Mouse (Mus musculus) neural tube, embryonic 14.5 days (tissue): Measurements from ENCODE around the gene Glo1. TPM values are rescaled to one million over a fixed set of nuclear protein-coding genes. Genes with fewer than 3 reads are reported as not detected.
A peak's percentile ranks its signal among the peaks of the same experiment; 100 is the strongest.

Experiments
- ATAC-seq: fragments of 200-750 bp; cut with Nextera tagmentation; 2 replicates; pipeline ENCODE4 v1.8.0; 2017; ENCODE audit warnings: low read depth, mild to moderate bottlenecking, moderate TSS enrichment, moderate library complexity
- H3K27ac ChIP-seq: fragments of 300-500 bp; sonication (generic); 2 replicates; pipeline ENCODE4 v1.5.1; 2014; ENCODE audit warnings: low read depth, mild to moderate bottlenecking, control low read depth, low read length, moderate library complexity, mixed read lengths
- H3K27me3 ChIP-seq: fragments of 300-500 bp; sonication (generic); 2 replicates; pipeline ENCODE4 v1.6.1; 2014; ENCODE audit warnings: low read length; ENCODE audit not compliant: control insufficient read depth, insufficient read depth
- H3K36me3 ChIP-seq: fragments of 300-500 bp; sonication (generic); 2 replicates; pipeline ENCODE4 v1.6.1; 2014; ENCODE audit warnings: low read length, mixed read lengths; ENCODE audit not compliant: control insufficient read depth, insufficient read depth
- H3K4me1 ChIP-seq: fragments of 300-500 bp; sonication (generic); 2 replicates; pipeline ENCODE4 v1.6.1; 2014; ENCODE audit warnings: low read length; ENCODE audit not compliant: control insufficient read depth, insufficient read depth
- H3K4me2 ChIP-seq: fragments of 300-500 bp; sonication (generic); 2 replicates; pipeline ENCODE4 v1.6.1; 2014; ENCODE audit warnings: mild to moderate bottlenecking, low read depth, low read length, control low read depth
- H3K4me3 ChIP-seq: fragments of 300-500 bp; sonication (generic); 2 replicates; pipeline ENCODE4 v1.5.1; 2014; ENCODE audit warnings: low read depth, low read length, control low read depth, mixed read lengths
- H3K9ac ChIP-seq: fragments of 300-500 bp; sonication (generic); replicated peaks from 2 replicates; pipeline ENCODE4 v1.6.1; 2014; ENCODE audit warnings: low read depth, mild to moderate bottlenecking, control low read depth, low read length, mixed read lengths
- H3K9me3 ChIP-seq: fragments of 300-500 bp; sonication (generic); 2 replicates; pipeline ENCODE4 v1.6.1; 2016; ENCODE audit warnings: low read length; ENCODE audit not compliant: control insufficient read depth
- WGBS: fragments of 180-500 bp; shearing (Covaris S2); extraction: QIAGEN DNeasy Blood & Tissue Kit; methylation state at CpG from one replicate; pipeline ENCODE4 v1.1.7; 2014; 5-methylcytosine and 5-hydroxymethylcytosine counted together
- polyA plus RNA-seq: library from polyadenylated mRNA; unstranded; fragments of >200 nt; fragmentation: Nextera tagmentation; extraction: Ambion mirVana; gene quantifications from 2 replicates; pipeline ENCODE4 v1.2.1, GENCODE M21; 2014

Glo1 gene
- polyA plus RNA-seq, 1 experiment from 2014 or later = 159 TPM

DNA sequence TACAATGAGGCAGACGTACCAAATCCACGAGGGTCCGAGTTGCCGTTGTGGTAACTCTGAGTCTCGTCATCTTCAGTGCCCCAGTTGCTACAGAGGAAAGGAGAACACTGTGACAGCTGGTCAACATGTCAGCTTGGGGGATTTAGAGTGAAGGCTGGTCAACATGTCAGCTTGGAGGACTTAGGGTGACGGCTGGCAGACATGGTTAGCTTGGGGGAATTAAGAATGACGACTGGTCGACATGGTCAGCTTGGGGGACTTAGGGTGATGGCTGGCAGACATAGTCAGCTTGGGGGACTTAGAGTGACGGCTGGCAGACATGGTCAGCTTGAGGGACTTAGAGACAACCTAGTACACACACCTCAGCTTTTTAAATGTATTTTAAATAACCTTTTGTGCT, 28.9 kb downstream of the Glo1 start:
- H3K9ac ChIP-seq = no peak overlapping the region
- no peaks in the 10 kb centered on the region for H3K27me3 ChIP-seq
- no peak for ATAC-seq
- H3K27ac ChIP-seq = no peak overlapping the region
- no peaks in the 10 kb centered on the region for H3K4me1 ChIP-seq
- H3K4me2 ChIP-seq = no peak overlapping the region
- 97% methylated on average over 9 of the region's 9 CpGs for WGBS
- no peak overlapping the region for H3K4me3 ChIP-seq
- peaks cover 16% of the 10 kb centered on the region; the same call in 1 of the 2 replicates for H3K36me3 ChIP-seq
- H3K9me3 ChIP-seq = no peaks in the 10 kb centered on the region

GRCm38 (mm10) chr17:30594846-30595245, 31.8 kb downstream of the Glo1 start:
- H3K4me2 ChIP-seq = no peak overlapping the region
- H3K4me1 ChIP-seq = no peaks in the 10 kb centered on the region
- H3K9ac ChIP-seq = no peak overlapping the region
- no peaks in the 10 kb centered on the region for H3K9me3 ChIP-seq
- ATAC-seq = no peak
- 66% methylated on average over 6 of the region's 6 CpGs for WGBS
- H3K27me3 ChIP-seq = no peaks in the 10 kb centered on the region
- no peak overlapping the region for H3K4me3 ChIP-seq
- H3K27ac ChIP-seq = no peak overlapping the region
- peaks cover 16% of the 10 kb centered on the region for H3K36me3 ChIP-seq

GRCm38 (mm10) chr17:30594407-30594806, 32.3 kb downstream of the Glo1 start:
- H3K4me1 ChIP-seq = no peaks in the 10 kb centered on the region
- H3K36me3 ChIP-seq = peaks cover 16% of the 10 kb centered on the region
- H3K9ac ChIP-seq = no peak overlapping the region
- H3K9me3 ChIP-seq = no peaks in the 10 kb centered on the region
- no peak overlapping the region for H3K4me2 ChIP-seq
- no peak for ATAC-seq
- no peak overlapping the region for H3K27ac ChIP-seq
- H3K27me3 ChIP-seq = no peaks in the 10 kb centered on the region
- 57% methylated on average over 5 of the region's 5 CpGs for WGBS
- H3K4me3 ChIP-seq = no peak overlapping the region

DNA sequence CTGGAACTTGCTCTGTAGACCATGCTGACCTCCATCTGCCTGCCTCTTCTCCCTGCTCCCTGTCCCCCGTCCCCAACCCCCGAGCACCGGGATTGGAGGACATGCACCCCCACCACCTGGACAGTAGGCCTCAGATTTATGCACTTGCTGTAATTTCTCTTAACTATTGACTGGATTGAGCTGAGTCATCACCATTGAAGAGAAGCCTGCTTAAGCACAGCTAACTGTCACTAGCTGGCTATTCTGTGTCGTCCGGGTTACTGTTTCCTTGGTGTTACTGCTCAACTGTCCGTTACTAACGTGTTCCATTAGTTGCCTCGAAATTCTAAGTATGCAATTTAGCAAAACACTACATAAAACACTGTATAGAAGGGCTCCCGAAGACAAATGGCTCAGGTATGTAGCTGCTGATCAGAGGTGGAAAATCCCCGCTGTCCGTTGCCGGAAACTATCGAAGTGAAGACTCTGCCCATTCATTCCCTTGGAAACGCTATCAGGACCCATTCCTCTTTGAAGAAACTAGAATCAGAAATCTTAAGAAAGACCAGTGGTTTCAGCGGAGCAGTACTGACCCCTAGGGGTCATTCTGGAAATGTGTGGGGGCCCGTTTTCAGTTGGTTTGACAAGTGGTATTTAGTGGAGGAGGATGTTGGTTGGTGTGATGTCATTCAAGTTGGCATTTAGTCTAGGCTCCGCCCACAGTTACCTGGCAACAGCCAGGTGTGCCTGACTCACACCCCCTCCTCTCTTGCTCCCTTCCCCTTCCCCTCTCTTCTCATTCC, 36.1 kb downstream of the Glo1 start:
- no peaks in the 10 kb centered on the region for H3K4me1 ChIP-seq
- H3K9ac ChIP-seq = no peak overlapping the region
- peak overlapping the region; percentile 4; the same call in 1 of the 2 replicates for H3K4me2 ChIP-seq
- no peaks in the 10 kb centered on the region for H3K9me3 ChIP-seq
- H3K27me3 ChIP-seq = no peaks in the 10 kb centered on the region
- ATAC-seq = peak; percentile 51
- H3K36me3 ChIP-seq = peaks cover 8% of the 10 kb centered on the region
- no peak overlapping the region for H3K27ac ChIP-seq
- H3K4me3 ChIP-seq = no peak overlapping the region
- WGBS = 31% methylated on average over 17 of the region's 17 CpGs

DNA sequence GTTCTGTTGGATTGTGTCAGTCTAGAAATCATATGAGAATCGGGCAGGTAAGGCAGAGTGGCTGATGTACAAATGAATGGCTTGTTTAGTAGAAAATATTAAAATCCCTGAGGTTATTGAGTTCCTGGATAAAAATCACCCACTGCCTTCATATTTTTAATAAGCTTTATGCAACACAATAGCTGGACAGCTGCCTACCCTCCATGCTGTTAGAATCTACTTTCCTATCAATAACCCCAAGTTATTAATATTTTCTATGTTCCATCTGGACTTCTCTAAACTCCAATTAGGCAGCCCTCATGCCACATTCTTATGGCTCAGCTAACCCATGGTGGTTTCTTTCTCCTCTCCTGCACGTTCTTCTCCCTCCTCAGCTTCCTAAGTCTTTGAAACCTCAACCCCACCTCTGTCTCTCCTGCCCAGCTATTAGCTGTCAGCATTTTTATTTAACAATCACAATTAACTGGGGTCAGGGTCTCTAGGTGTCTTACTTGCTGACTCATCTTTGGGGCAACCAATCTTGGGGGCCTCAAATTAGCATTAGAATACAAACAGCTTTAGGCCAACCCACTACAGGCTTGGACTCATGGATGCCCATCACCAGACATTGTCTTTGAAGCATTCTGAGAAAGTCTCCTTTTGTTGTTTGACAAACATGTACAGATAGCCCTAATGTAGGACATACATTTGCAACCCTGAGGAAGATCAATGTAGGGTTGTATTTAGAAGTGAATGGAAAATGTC, 43.2 kb downstream of the Glo1 start:
- no peak overlapping the region for H3K4me2 ChIP-seq
- H3K4me3 ChIP-seq = no peak overlapping the region
- 68% methylated on average over 2 of the region's 2 CpGs for WGBS
- no peak overlapping the region for H3K27ac ChIP-seq
- H3K27me3 ChIP-seq = no peaks in the 10 kb centered on the region
- ATAC-seq = no peak
- H3K9me3 ChIP-seq = no peaks in the 10 kb centered on the region
- H3K9ac ChIP-seq = no peak overlapping the region
- no peaks in the 10 kb centered on the region for H3K36me3 ChIP-seq
- no peaks in the 10 kb centered on the region for H3K4me1 ChIP-seq

GRCm38 (mm10) chr17:30582313-30582712, 44.4 kb downstream of the Glo1 start:
- no peak for ATAC-seq
- Histone ChIP-seq H3K4me3 (no peak overlapping the region), H3K9me3 (no peaks in the 10 kb centered on the region), H3K4me2 (no peak overlapping the region), H3K27me3 (no peaks in the 10 kb centered on the region), H3K9ac (no peak overlapping the region), H3K4me1 (no peaks in the 10 kb centered on the region; the same call in 1 of the 2 replicates), H3K36me3 (no peaks in the 10 kb centered on the region), H3K27ac (no peak overlapping the region)
- 87% methylated on average over 3 of the region's 3 CpGs for WGBS

- H3K4me1 ChIP-seq = peaks cover 5% of the 10 kb centered on the region
- no peak overlapping the region for H3K9ac ChIP-seq
- H3K4me2 ChIP-seq = no peak overlapping the region
- H3K9me3 ChIP-seq = no peaks in the 10 kb centered on the region
- no peaks in the 10 kb centered on the region for H3K27me3 ChIP-seq
- H3K27ac ChIP-seq = no peak overlapping the region
- WGBS = 89% methylated on average over 6 of the region's 6 CpGs
- H3K4me3 ChIP-seq = no peak overlapping the region
- no peaks in the 10 kb centered on the region for H3K36me3 ChIP-seq
- ATAC-seq = no peak
Observed at GRCm38 (mm10) chr17:30581201-30581600, 45.5 kb downstream of the Glo1 start.

- Histone ChIP-seq H3K4me2 (no peak overlapping the region), H3K4me1 (peaks cover 5% of the 10 kb centered on the region), H3K36me3 (no peaks in the 10 kb centered on the region), H3K9me3 (no peaks in the 10 kb centered on the region), H3K4me3 (no peak overlapping the region), H3K27ac (no peak overlapping the region), H3K9ac (no peak overlapping the region), H3K27me3 (no peaks in the 10 kb centered on the region)
- 53% methylated on average over 1 of the region's 1 CpGs for WGBS
- ATAC-seq = no peak
Observed at GRCm38 (mm10) chr17:30580781-30581180, 45.9 kb downstream of the Glo1 start.

- Histone ChIP-seq H3K4me2 (peak overlapping the region; percentile 84), H3K27me3 (no peaks in the 10 kb centered on the region), H3K4me1 (peaks cover 14% of the 10 kb centered on the region), H3K9ac (peak overlapping the region; percentile 88), H3K27ac (peak overlapping the region; percentile 96), H3K36me3 (no peaks in the 10 kb centered on the region), H3K4me3 (peak overlapping the region; percentile 74), H3K9me3 (no peaks in the 10 kb centered on the region)
- WGBS = 62% methylated on average over 12 of the region's 12 CpGs
- ATAC-seq = no peak
Observed at GRCm38 (mm10) chr17:30576946-30577345, 49.7 kb downstream of the Glo1 start.
